ENCODE assay signal across 18 mouse cellular contexts in genomic region chr15:99600986-99601822, GRCm38 (mm10). TPM values are rescaled to one million over a fixed set of nuclear protein-coding genes. Genes with fewer than 3 reads are reported as not detected.
DNase-seq lines count a peak whose midpoint lies in the region; ATAC-seq lines count a peak whose summit lies in the region.
"Had no signal": no experiment of that assay in that cellular context is flagged by ENCODE, and none has a peak within 500 bp of the region (broad histone marks: within the 10 kb centered on the region; RNA-seq: fewer than 3 reads in every experiment).

Gene Aqp6 (plus strand): TSS chr15:99601400.

- H3K9me3 ChIP-seq in heart, embryonic 10.5 days, result no peaks in the 10 kb centered on the region
- H3K9me3 ChIP-seq in limb, embryonic 10.5 days (replicated peaks), result no peaks in the 10 kb centered on the region
- H3K9me3 ChIP-seq in liver, embryonic 11.5 days (ENCODE audit: control insufficient read depth, low read length), result no peaks in the 10 kb centered on the region
- H3K9me3 ChIP-seq: embryonic facial prominence, embryonic 12.5 days; limb, embryonic 15.5 days had no signal

- H3K27me3 ChIP-seq in heart, embryonic 10.5 days (ENCODE audit: insufficient read depth, poor library complexity, severe bottlenecking), result peaks cover 83% of the 10 kb centered on the region
- H3K27me3 ChIP-seq in limb, embryonic 10.5 days (ENCODE audit: low read depth, poor library complexity, severe bottlenecking), result peaks cover 88% of the 10 kb centered on the region
- H3K27me3 ChIP-seq in liver, embryonic 11.5 days (replicated peaks; ENCODE audit: control insufficient read depth, insufficient read depth, low read length), result peaks cover 79% of the 10 kb centered on the region

- H3K36me3 ChIP-seq in heart, embryonic 10.5 days, result no peaks in the 10 kb centered on the region
- no peaks in the 10 kb centered on the region for H3K36me3 ChIP-seq in limb, embryonic 10.5 days
- no peaks in the 10 kb centered on the region for H3K36me3 ChIP-seq in liver, embryonic 11.5 days (ENCODE audit: control insufficient read depth, insufficient read depth, low read length)
- H3K36me3 ChIP-seq: embryonic facial prominence, embryonic 12.5 days; limb, embryonic 15.5 days had no signal

- no peak for DNase-seq in heart, embryonic 10.5 days (ENCODE audit: low spot score)
- no peak for DNase-seq in heart, adult 18-20 months
- DNase-seq in ZHBTc4 (ENCODE audit: low read depth, low spot score), result peak; percentile 50
- DNase-seq in cerebellum, postnatal 25 days, result peak; percentile 86 to 90
- no peak for DNase-seq in limb, embryonic 10.5 days (ENCODE audit: low spot score)
- no peak for DNase-seq in spleen, postnatal 14 days (ENCODE audit: low spot score in 2 of 2)
- DNase-seq in spleen, adult 12 weeks (ENCODE audit: low spot score), result no peak
- no peak for DNase-seq in liver, embryonic 11.5 days (ENCODE audit: low spot score)
- DNase-seq: kidney, postnatal 25 days; layer of hippocampus, postnatal 36 days had no signal

- H3K9ac ChIP-seq in liver, embryonic 11.5 days (ENCODE audit: low read depth, low read length), result no peak within 1 kb of the TSS
- H3K9ac ChIP-seq: embryonic facial prominence, embryonic 12.5 days; limb, embryonic 15.5 days had no signal

- H3K4me2 ChIP-seq in liver, embryonic 11.5 days, result no peak within 1 kb of the TSS
- H3K4me2 ChIP-seq: embryonic facial prominence, embryonic 12.5 days; limb, embryonic 15.5 days had no signal

- H3K27ac ChIP-seq in heart, embryonic 10.5 days, result peak within 1 kb of the TSS; percentile 64; the same call in 1 of the 2 replicates
- H3K27ac ChIP-seq in limb, embryonic 10.5 days, result peak within 1 kb of the TSS; percentile 47
- no peak within 1 kb of the TSS for H3K27ac ChIP-seq in liver, embryonic 11.5 days (ENCODE audit: low read depth, low read length)
- H3K27ac ChIP-seq: embryonic facial prominence, embryonic 12.5 days; limb, embryonic 15.5 days had no signal

- H3K4me1 ChIP-seq in heart, embryonic 10.5 days, result peaks cover 61% of the 10 kb centered on the region
- H3K4me1 ChIP-seq in limb, embryonic 10.5 days, result peaks cover 55% of the 10 kb centered on the region
- peaks cover 3% of the 10 kb centered on the region for H3K4me1 ChIP-seq in liver, embryonic 11.5 days (replicated peaks; ENCODE audit: control insufficient read depth, insufficient read depth, low read length)

- ATAC-seq in liver, embryonic 11.5 days (replicated peaks; ENCODE audit: low FRiP score), result no peak

- WGBS in heart, embryonic 10.5 days, result 52% methylated on average over 22 of the region's 22 CpGs
- 68% methylated on average over 22 of the region's 22 CpGs for WGBS in limb, embryonic 10.5 days
- WGBS in liver, embryonic 11.5 days, result 53% methylated on average over 22 of the region's 22 CpGs

- H3K4me3 ChIP-seq in heart, embryonic 10.5 days, result 0 out of 2 replicates have a peak within 1 kb of the TSS, but pooled peaks have one; percentile 4
- H3K4me3 ChIP-seq in limb, embryonic 10.5 days, result peak within 1 kb of the TSS; percentile 4; the same call in 1 of the 2 replicates
- H3K4me3 ChIP-seq in liver, embryonic 11.5 days (ENCODE audit: low read depth, low read length), result no peak within 1 kb of the TSS
- H3K4me3 ChIP-seq: embryonic facial prominence, embryonic 12.5 days; limb, embryonic 15.5 days had no signal

RNA-seq across cellular contexts. Expression of gene Aqp6, which starts in this region (rescaled TPM):
- polyA plus RNA-seq in heart, embryonic 10.5 days (2016; fragmentation: Nextera tagmentation; extraction: Ambion mirVana), result 0.06 TPM in 1 of 2 replicates, not detected in the other
- total RNA-seq in heart, adult 18-20 months (2021), result under 1 TPM in 1 of 2 experiments, not detected in 1; 0.25 TPM
- not detected in 2 replicates for polyA plus RNA-seq in limb, embryonic 10.5 days (2016; fragmentation: Nextera tagmentation; extraction: Ambion mirVana)
- polyA plus RNA-seq in liver, embryonic 11.5 days (2014; fragmentation: Nextera tagmentation; extraction: Ambion mirVana), result not detected in 2 replicates
- total RNA-seq: hematopoietic stem cell, adult 5-6 weeks had no signal
- polyA plus RNA-seq: C2C12; heart, embryonic 11.5 days; limb, embryonic 15.5 days; lung, embryonic 16.5 days; spleen, adult 2 months; thymus, postnatal 0 days had no signal

Comparison
In these comparisons a context has a peak if more than half of its experiments do, and no peak if none do; other contexts are left out.
1. DNase-seq: peak in ZHBTc4 (single experiment) and cerebellum, postnatal 25 days (2 of 2); none in heart, embryonic 10.5 days (single experiment), heart, adult 18-20 months (0 of 2), limb, embryonic 10.5 days (single experiment), spleen, postnatal 14 days (0 of 2), spleen, adult 12 weeks (single experiment) and liver, embryonic 11.5 days (single experiment).